23 mouse cellular contexts compared by ENCODE assay signal in the genomic region with DNA sequence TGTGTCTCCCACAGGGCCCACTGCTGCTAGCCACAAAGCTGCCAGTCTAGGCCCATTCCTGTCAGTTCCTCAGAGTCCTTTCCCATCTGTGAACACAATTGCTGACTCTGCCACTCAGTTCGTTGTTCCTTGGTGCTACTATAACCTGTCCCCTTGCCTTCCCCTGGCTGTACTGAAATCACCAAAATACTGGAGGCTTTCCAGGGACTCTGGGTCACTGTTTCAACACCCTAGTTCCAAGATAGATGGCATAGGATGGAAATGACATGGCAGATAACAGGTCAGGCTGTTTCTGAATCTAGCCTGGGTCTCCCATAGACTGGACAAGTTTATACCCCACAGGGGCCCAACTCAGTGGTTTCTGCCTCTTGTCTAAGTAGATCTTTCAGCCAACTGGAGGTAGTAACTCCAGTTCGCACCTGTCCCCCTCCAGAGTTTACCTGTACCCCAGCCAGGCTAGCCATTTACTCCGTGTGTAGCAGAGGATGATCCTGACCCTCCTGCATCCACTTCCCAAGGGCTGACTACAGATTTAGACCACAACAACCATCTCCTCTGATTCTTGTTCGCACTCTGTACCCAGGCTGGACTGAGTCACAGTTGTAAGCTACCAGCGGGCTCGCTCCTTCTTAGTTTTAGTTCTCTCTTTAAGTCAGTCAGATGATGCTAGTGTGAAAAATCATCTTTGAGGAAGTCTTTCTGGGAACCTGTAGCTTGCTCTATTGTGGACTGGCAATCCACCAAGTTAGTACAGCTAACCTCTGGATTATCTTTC. TPM values are rescaled to one million over a fixed set of nuclear protein-coding genes. Genes with fewer than 3 reads are reported as not detected.
DNase-seq lines count a peak whose midpoint lies in the region; ATAC-seq and TF ChIP-seq lines count a peak whose summit lies in the region.
"Had no signal": no experiment of that assay in that cellular context is flagged by ENCODE, and none has a peak within 500 bp of the region (broad histone marks: within the 10 kb centered on the region; RNA-seq: fewer than 3 reads in every experiment).

No protein-coding gene starts in this region.

- no peak overlapping the region for H3K4me2 ChIP-seq in intestine, postnatal 0 days (replicated peaks; ENCODE audit: low read depth)
- H3K4me2 ChIP-seq in intestine, embryonic 15.5 days (replicated peaks), result no peak overlapping the region
- H3K4me2 ChIP-seq: forebrain, embryonic 13.5 days; heart, embryonic 11.5 days; hindbrain, embryonic 12.5 days; liver, embryonic 15.5 days; lung, embryonic 15.5 days; midbrain, embryonic 13.5 days had no signal

- H3K9me3 ChIP-seq in intestine, postnatal 0 days (ENCODE audit: control insufficient read depth), result no peaks in the 10 kb centered on the region
- no peaks in the 10 kb centered on the region for H3K9me3 ChIP-seq in intestine, embryonic 15.5 days
- H3K9me3 ChIP-seq in limb, embryonic 10.5 days (replicated peaks), result no peaks in the 10 kb centered on the region
- H3K9me3 ChIP-seq: forebrain, embryonic 13.5 days; hindbrain, embryonic 12.5 days; liver, embryonic 15.5 days; lung, embryonic 15.5 days; midbrain, embryonic 13.5 days had no signal

- 88% methylated on average over 6 of the region's 6 CpGs for WGBS in intestine, postnatal 0 days
- 91% methylated on average over 6 of the region's 6 CpGs for WGBS in intestine, embryonic 15.5 days
- 90% methylated on average over 6 of the region's 6 CpGs for WGBS in limb, embryonic 10.5 days

- no peak overlapping the region for H3K4me3 ChIP-seq in intestine, postnatal 0 days (ENCODE audit: low read depth, low read length)
- no peak overlapping the region for H3K4me3 ChIP-seq in intestine, embryonic 15.5 days (replicated peaks)
- no peak overlapping the region for H3K4me3 ChIP-seq in brown adipose tissue, adult 24 weeks (ENCODE audit: insufficient read depth, low read depth, low read length)
- H3K4me3 ChIP-seq in limb, embryonic 10.5 days, result no peak overlapping the region
- H3K4me3 ChIP-seq: forebrain, embryonic 13.5 days; hindbrain, embryonic 12.5 days; liver, embryonic 15.5 days; lung, embryonic 15.5 days; midbrain, embryonic 13.5 days had no signal

- H3K4me1 ChIP-seq in intestine, postnatal 0 days (replicated peaks; ENCODE audit: control insufficient read depth, insufficient read depth, low read length), result no peaks in the 10 kb centered on the region
- H3K4me1 ChIP-seq in intestine, embryonic 15.5 days (replicated peaks), result peaks cover 4% of the 10 kb centered on the region; the same call in 1 of the 2 replicates
- H3K4me1 ChIP-seq in brown adipose tissue, adult 24 weeks (ENCODE audit: control insufficient read depth, insufficient read depth, insufficient read length, low read length), result peaks cover 23% of the 10 kb centered on the region
- H3K4me1 ChIP-seq in limb, embryonic 10.5 days, result peaks cover 9% of the 10 kb centered on the region
- H3K4me1 ChIP-seq: forebrain, embryonic 13.5 days; midbrain, embryonic 13.5 days had no signal

- no peaks in the 10 kb centered on the region for H3K27me3 ChIP-seq in intestine, postnatal 0 days (replicated peaks; ENCODE audit: control insufficient read depth, insufficient read depth, low read length)
- no peaks in the 10 kb centered on the region for H3K27me3 ChIP-seq in intestine, embryonic 15.5 days (replicated peaks)
- no peaks in the 10 kb centered on the region for H3K27me3 ChIP-seq in limb, embryonic 10.5 days (ENCODE audit: low read depth, poor library complexity, severe bottlenecking)
- H3K27me3 ChIP-seq: forebrain, embryonic 13.5 days; hindbrain, embryonic 12.5 days; liver, embryonic 15.5 days; lung, embryonic 15.5 days; midbrain, embryonic 13.5 days had no signal

- H3K36me3 ChIP-seq in intestine, postnatal 0 days (ENCODE audit: control insufficient read depth, insufficient read depth), result 0 out of 2 replicates have a peak, but pooled peaks cover 3% of the 10 kb centered on the region
- H3K36me3 ChIP-seq in intestine, embryonic 15.5 days, result no peaks in the 10 kb centered on the region
- H3K36me3 ChIP-seq in limb, embryonic 10.5 days, result peaks cover 25% of the 10 kb centered on the region
- H3K36me3 ChIP-seq: liver, embryonic 15.5 days; lung, embryonic 15.5 days had no signal

- ATAC-seq in intestine, postnatal 0 days, result no peak
- no peak for ATAC-seq in intestine, embryonic 15.5 days
- ATAC-seq in monocyte, adult 5-6 weeks (replicated peaks; ENCODE audit: insufficient number of reproducible peaks, low FRiP score, low TSS enrichment, poor library complexity, severe bottlenecking), result peak; percentile 50; the same call in 1 of the 2 replicates
- ATAC-seq: activated CD4-positive, CD25-positive, alpha-beta regulatory T cell, adult 4 months; forebrain, embryonic 13.5 days; hindbrain, postnatal 0 days; midbrain, embryonic 13.5 days had no signal

- 0 out of 2 replicates have a peak overlapping the region, but pooled peaks have one; percentile 21 for H3K27ac ChIP-seq in intestine, postnatal 0 days (ENCODE audit: low read depth, low read length)
- H3K27ac ChIP-seq in intestine, embryonic 15.5 days, result no peak overlapping the region
- H3K27ac ChIP-seq in brown adipose tissue, adult 24 weeks (replicated peaks; ENCODE audit: low read depth, low read length), result peak overlapping the region; percentile 27; the same call in 1 of the 2 replicates
- no peak overlapping the region for H3K27ac ChIP-seq in limb, embryonic 10.5 days
- H3K27ac ChIP-seq: forebrain, embryonic 13.5 days; hindbrain, embryonic 12.5 days; hindbrain, postnatal 0 days; liver, embryonic 15.5 days; lung, embryonic 15.5 days; midbrain, embryonic 13.5 days had no signal

- DNase-seq in adipocyte (ENCODE audit: low spot score), result peak; percentile 37
- DNase-seq in MN1 (ENCODE audit: low spot score), result no peak
- DNase-seq in limb, embryonic 10.5 days (ENCODE audit: low spot score), result no peak
- DNase-seq: adrenal gland, postnatal 36 days; cerebellum, adult 8-10 months; cerebellum, postnatal 36 days; gastrocnemius, postnatal 10 days; heart, postnatal 36 days; retina, postnatal 1 day; right cerebral cortex, postnatal 14 days; thymus, postnatal 14 days had no signal

- H3K9ac ChIP-seq in intestine, postnatal 0 days (ENCODE audit: low read depth, low read length), result no peak overlapping the region
- no peak overlapping the region for H3K9ac ChIP-seq in intestine, embryonic 15.5 days
- H3K9ac ChIP-seq: forebrain, embryonic 13.5 days; hindbrain, embryonic 12.5 days; liver, embryonic 15.5 days; lung, embryonic 15.5 days; midbrain, embryonic 13.5 days had no signal

- TF ChIP-seq CTCF in intestine, postnatal 0 days (IDR thresholded peaks at IDR 0.05; ENCODE audit: low read depth), result no peak

RNA-seq across cellular contexts. Expression of a gene that starts 23.1 kb away (rescaled TPM):
- 135 and 138 TPM in 2 replicates for polyA plus RNA-seq in intestine, postnatal 0 days (2015; fragmentation: Nextera tagmentation; extraction: Ambion mirVana)
- polyA plus RNA-seq in intestine, embryonic 15.5 days (2015; fragmentation: Nextera tagmentation; extraction: Ambion mirVana), result 31.2 and 37.2 TPM in 2 replicates
- polyA plus RNA-seq in brown adipose tissue, adult 24 weeks (2012; ENCODE audit: insufficient read depth, insufficient read length, missing spikeins), result 34.1 and 40.5 TPM in 2 replicates
- total RNA-seq in monocyte, adult 5-6 weeks (2017), result 14.8 to 29.1 TPM (median 26.9 TPM) in 3 replicates
- 28.2 and 29.4 TPM in 2 replicates for polyA plus RNA-seq in limb, embryonic 10.5 days (2016; fragmentation: Nextera tagmentation; extraction: Ambion mirVana)

Comparison
In these comparisons a context has a peak if more than half of its experiments do, and no peak if none do; other contexts are left out.
1. H3K27ac ChIP-seq: peak in intestine, postnatal 0 days (single experiment) and brown adipose tissue, adult 24 weeks (single experiment); none in intestine, embryonic 15.5 days (single experiment) and limb, embryonic 10.5 days (single experiment).